Mouse (Mus musculus) heart, postnatal 0 days (tissue): ENCODE measurements at regions not wholly inside any gene's neighbourhood (a gene's known extent, or its start where the extent isn't known, plus 50 kb on each side); places are given as distances from the start of the nearest gene placed in this dataset.

Experiments
- ATAC-seq: fragments of 200-750 bp; cut with Nextera tagmentation; 2 replicates; pipeline ENCODE4 v1.8.0; 2017; ENCODE audit warnings: low read depth, moderate number of reproducible peaks, moderate library complexity; ENCODE audit not compliant: insufficient read depth
- DNase-seq: peaks from one replicate; pipeline ENCODE4 v3.0.0-alpha.2; 2016; ENCODE audit warnings: low spot score
- H3K27ac ChIP-seq: fragments of 300-500 bp; sonication (generic); 2 replicates; pipeline ENCODE4 v1.5.1; 2014; ENCODE audit warnings: low read depth, mild to moderate bottlenecking
- H3K27me3 ChIP-seq: fragments of 300-500 bp; sonication (generic); 2 replicates; pipeline ENCODE4 v1.6.1; 2014; ENCODE audit warnings: low read length, mixed read lengths; ENCODE audit not compliant: control insufficient read depth, insufficient read depth
- H3K36me3 ChIP-seq: fragments of 300-500 bp; sonication (generic); replicated peaks from 2 replicates; pipeline ENCODE4 v1.6.1; 2014; ENCODE audit warnings: low read length, mixed read lengths; ENCODE audit not compliant: control insufficient read depth, insufficient read depth
- H3K4me1 ChIP-seq: fragments of 300-500 bp; sonication (generic); 2 replicates; pipeline ENCODE4 v1.6.1; 2014; ENCODE audit warnings: antibody characterized with exemption; ENCODE audit not compliant: control insufficient read depth, insufficient read depth
- H3K4me2 ChIP-seq: fragments of 300-500 bp; sonication (generic); 2 replicates; pipeline ENCODE4 v1.6.1; 2014; ENCODE audit warnings: low read depth, mild to moderate bottlenecking, low read length, moderate library complexity
- H3K4me3 ChIP-seq: fragments of 300-500 bp; sonication (generic); 2 replicates; pipeline ENCODE4 v1.5.1; 2014; ENCODE audit warnings: low read depth, low read length
- H3K9ac ChIP-seq: fragments of 300-500 bp; sonication (generic); replicated peaks from 2 replicates; pipeline ENCODE4 v1.6.1; 2014; ENCODE audit warnings: low read depth, low read length, mixed read lengths
- H3K9me3 ChIP-seq: fragments of 300-500 bp; sonication (generic); replicated peaks from 2 replicates; pipeline ENCODE4 v1.6.1; 2016; ENCODE audit warnings: low read length; ENCODE audit not compliant: control insufficient read depth
- CTCF ChIP-seq: IDR thresholded peaks from 2 replicates; pipeline ENCODE4 v1.5.1; 2016; ENCODE audit warnings: antibody characterized with exemption, control low read depth, low read depth
- EP300 ChIP-seq: IDR thresholded peaks from 2 replicates; pipeline ENCODE4 v1.6.1; 2016; ENCODE audit warnings: antibody characterized with exemption, low read depth
- WGBS: fragments of 180-500 bp; shearing (Covaris S2); extraction: QIAGEN DNeasy Blood & Tissue Kit; methylation state at CpG from one replicate; pipeline ENCODE4 v1.1.7; 2014; 5-methylcytosine and 5-hydroxymethylcytosine counted together

DNA sequence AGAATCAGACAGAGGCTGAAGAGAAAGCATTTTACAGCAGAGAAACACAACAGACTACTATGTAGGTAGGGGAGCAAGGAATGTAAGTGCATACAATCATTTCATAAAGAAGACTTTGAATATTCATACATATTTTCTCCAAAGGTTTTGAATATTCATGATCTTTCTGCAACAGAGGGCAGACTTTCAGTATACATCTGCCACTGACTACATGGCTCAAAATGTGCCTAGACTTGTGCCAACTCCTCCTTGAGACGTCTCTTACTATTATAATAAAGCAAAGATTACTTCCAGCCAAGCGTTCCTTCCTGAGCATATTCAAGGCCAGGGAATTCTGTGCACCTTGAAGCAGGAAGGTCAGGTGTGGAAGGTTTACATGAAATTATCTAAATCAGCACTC is 333.3 kb downstream of the Kcns3 start:
- no peak for DNase-seq
- 72% methylated on average over 2 of the region's 2 CpGs for WGBS
- Histone ChIP-seq H3K9ac (no peak overlapping the region), H3K4me2 (no peak overlapping the region), H3K36me3 (no peaks in the 10 kb centered on the region), H3K27me3 (no peaks in the 10 kb centered on the region), H3K9me3 (no peaks in the 10 kb centered on the region), H3K4me3 (no peak overlapping the region), H3K4me1 (no peaks in the 10 kb centered on the region), H3K27ac (no peak overlapping the region)
- no peak for ATAC-seq
- TF ChIP-seq CTCF = no peak
- no peak for TF ChIP-seq EP300

DNA sequence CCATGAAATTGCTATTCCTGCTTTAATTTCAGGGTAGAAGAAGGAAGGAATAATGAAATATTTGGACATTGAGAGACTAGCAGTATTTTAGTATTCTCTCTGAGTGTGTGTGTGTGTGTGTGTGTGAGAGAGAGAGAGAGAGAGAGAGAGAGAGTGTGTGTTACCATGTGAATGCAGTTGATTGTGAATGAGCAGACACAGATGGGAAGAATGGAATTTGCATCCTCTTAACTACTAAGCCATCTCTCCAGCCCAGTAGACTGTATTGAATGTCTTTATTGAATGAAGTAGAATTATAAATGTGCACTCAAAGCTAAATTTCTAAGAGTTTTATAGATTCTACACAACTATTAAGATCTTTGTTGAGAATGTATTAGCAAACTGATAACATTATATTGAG is 340.3 kb downstream of the Kcns3 start:
- no peak for DNase-seq

DNA sequence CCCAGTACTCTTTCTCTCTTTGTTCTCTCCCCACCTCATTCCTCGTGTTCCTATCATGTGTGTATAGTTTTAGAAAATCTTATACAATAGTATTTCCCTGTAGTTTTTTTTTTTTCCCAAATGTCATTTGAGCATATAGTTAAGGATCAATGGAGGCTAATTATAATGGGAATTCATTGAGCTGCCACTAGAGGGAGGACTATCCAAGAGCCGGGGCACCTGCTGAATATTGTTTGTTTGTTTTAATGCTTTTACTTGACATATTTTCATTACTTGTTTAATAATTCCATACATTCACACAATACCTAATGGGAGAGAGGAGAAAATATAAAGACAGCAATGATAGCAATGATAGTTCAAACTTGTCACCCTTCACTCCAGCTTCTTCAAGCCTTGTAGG is 346.4 kb downstream of the Kcns3 start:
- Histone ChIP-seq H3K36me3 (no peaks in the 10 kb centered on the region), H3K4me1 (no peaks in the 10 kb centered on the region), H3K4me3 (no peak overlapping the region), H3K4me2 (no peak overlapping the region), H3K9me3 (no peaks in the 10 kb centered on the region), H3K27ac (no peak overlapping the region), H3K27me3 (no peaks in the 10 kb centered on the region), H3K9ac (no peak overlapping the region)
- WGBS = 51% methylated on average over 2 of the region's 2 CpGs
- no peak for TF ChIP-seq EP300
- TF ChIP-seq CTCF = peak; percentile 48
- ATAC-seq (no peak), DNase-seq (no peak)

More for the DNA sequence above, 340.3 kb downstream of the Kcns3 start:
- no peak overlapping the region for H3K9ac ChIP-seq
- H3K27me3 ChIP-seq = no peaks in the 10 kb centered on the region
- no peak for TF ChIP-seq CTCF
- TF ChIP-seq EP300 = no peak
- H3K27ac ChIP-seq = no peak overlapping the region
- H3K36me3 ChIP-seq = no peaks in the 10 kb centered on the region
- H3K4me3 ChIP-seq = no peak overlapping the region
- no peaks in the 10 kb centered on the region for H3K9me3 ChIP-seq
- no peak for ATAC-seq
- no peak overlapping the region for H3K4me2 ChIP-seq
- H3K4me1 ChIP-seq = no peaks in the 10 kb centered on the region
